Mouse (Mus musculus): ENCODE data around the gene Bhlha15. TPM values are rescaled to one million over a fixed set of nuclear protein-coding genes. Genes with fewer than 3 reads are reported as not detected.

Gene Bhlha15
- total and polyA plus RNA-seq, 3 experiments = 4.1 to 4.3 TPM; not detected in 1

DNA sequence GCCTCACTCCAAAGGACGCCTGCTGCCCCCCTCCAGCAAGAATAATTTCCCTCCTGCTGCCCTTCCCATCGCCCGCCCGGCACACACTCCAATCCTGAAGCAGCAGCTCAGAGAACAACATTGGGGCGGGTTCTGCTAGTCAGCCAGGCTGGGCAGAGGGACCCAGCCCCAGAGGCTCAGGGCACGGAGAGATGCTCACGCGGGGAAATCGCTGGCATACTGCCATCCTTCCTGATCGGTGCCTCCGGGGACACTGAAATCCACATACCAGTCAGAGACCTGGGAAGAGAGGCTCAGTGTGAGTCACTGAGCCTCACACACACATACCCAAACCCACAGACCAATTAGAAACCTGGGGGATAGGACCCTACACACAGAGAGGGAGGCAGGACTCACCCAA, 10.5 kb downstream of the Bhlha15 start:
- no peaks in the 10 kb centered on the region for H3K9me3 ChIP-seq (replicated peaks; ENCODE audit: insufficient read depth, low read length)
- H3K27me3 ChIP-seq (ENCODE audit: control insufficient read depth in 1 of 2, insufficient read depth in 2 of 2, low read length in 2 of 2) = no peaks in the 10 kb centered on the region
- no peak for TF ChIP-seq MAX (IDR thresholded peaks at IDR 0.05; ENCODE audit: low read length)
- no peak for TF ChIP-seq MAZ (IDR thresholded peaks at IDR 0.05; ENCODE audit: low read depth, low read length)
- TF ChIP-seq MAFK (IDR thresholded peaks at IDR 0.05; ENCODE audit: borderline replicate concordance, low read depth, low read length) = no peak
- TF ChIP-seq ZMIZ1 (IDR thresholded peaks at IDR 0.05; ENCODE audit: low read depth, low read length) = no peak
- TF ChIP-seq E2F4 (IDR thresholded peaks at IDR 0.05; ENCODE audit: borderline replicate concordance, low read depth, low read length) = no peak
- TF ChIP-seq RAD21 (IDR thresholded peaks at IDR 0.05; ENCODE audit: low read depth, low read length) = no peak
- no peak for TF ChIP-seq ELF1 (IDR thresholded peaks at IDR 0.05; ENCODE audit: low read depth, low read length)
- TF ChIP-seq MXI1 (IDR thresholded peaks at IDR 0.05; ENCODE audit: low read depth, low read length) = no peak
- TF ChIP-seq MEF2A (IDR thresholded peaks at IDR 0.05; ENCODE audit: extremely low read depth, insufficient replicate concordance, low read depth, low read length, poor library complexity, severe bottlenecking) = no peak
- TF ChIP-seq USF2 (IDR thresholded peaks at IDR 0.05; ENCODE audit: borderline replicate concordance in 1 of 2, insufficient read depth in 1 of 2, low read depth in 1 of 2, low read length in 2 of 2) = no peak
- TF ChIP-seq ZKSCAN1 (IDR thresholded peaks at IDR 0.05; ENCODE audit: low read depth, low read length) = no peak
- no peaks in the 10 kb centered on the region for H3K79me2 ChIP-seq (ENCODE audit: control insufficient read depth, insufficient read depth, low read length, poor library complexity)
- H3K4me3 ChIP-seq (ENCODE audit: control insufficient read depth in 1 of 2, insufficient read depth in 1 of 2, low read depth in 2 of 2, low read length in 2 of 2) = no peak overlapping the region
- no peak for DNase-seq (ENCODE audit: low read depth, low spot score)
- no peak overlapping the region for H3K9ac ChIP-seq (ENCODE audit: control insufficient read depth, low read depth, low read length, poor library complexity, severe bottlenecking)
- H3K27ac ChIP-seq (ENCODE audit: control insufficient read depth, low read depth, low read length) = no peak overlapping the region
- H3K4me1 ChIP-seq (ENCODE audit: control insufficient read depth in 1 of 2, insufficient read depth in 2 of 2, low read length in 2 of 2) = no peaks in the 10 kb centered on the region
- no peaks in the 10 kb centered on the region for H3K36me3 ChIP-seq (ENCODE audit: control insufficient read depth in 1 of 2, insufficient read depth in 2 of 2, low read length in 2 of 2)

DNA sequence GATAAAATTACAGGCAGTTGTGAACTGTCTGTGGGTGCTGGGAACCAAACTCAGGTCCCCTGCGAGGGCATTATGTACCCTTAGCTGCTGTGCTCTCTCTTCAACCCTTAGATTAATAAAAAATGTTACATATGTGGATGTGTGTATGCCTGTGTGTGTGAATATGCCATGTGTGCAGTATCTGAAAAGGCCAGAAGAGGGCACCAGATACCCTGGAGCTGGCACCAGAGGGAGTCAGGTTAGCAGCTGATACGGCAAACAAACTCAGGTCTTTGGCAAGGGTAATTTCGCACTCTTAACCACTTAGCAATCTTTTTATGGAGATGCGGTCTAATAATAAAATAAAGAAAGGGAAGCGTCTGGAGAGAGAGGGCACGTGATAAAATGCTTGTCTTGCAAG, 12.3 kb downstream of the Bhlha15 start:
- Histone ChIP-seq H3K4me1 (ENCODE audit: control insufficient read depth in 1 of 2, insufficient read depth in 2 of 2, low read length in 2 of 2) (no peaks in the 10 kb centered on the region), H3K36me3 (ENCODE audit: control insufficient read depth in 1 of 2, insufficient read depth in 2 of 2, low read length in 2 of 2) (no peaks in the 10 kb centered on the region), H3K4me3 (ENCODE audit: control insufficient read depth in 1 of 2, insufficient read depth in 1 of 2, low read depth in 2 of 2, low read length in 2 of 2) (no peak overlapping the region), H3K79me2 (ENCODE audit: control insufficient read depth, insufficient read depth, low read length, poor library complexity) (no peaks in the 10 kb centered on the region), H3K9me3 (replicated peaks; ENCODE audit: insufficient read depth, low read length) (no peaks in the 10 kb centered on the region), H3K9ac (ENCODE audit: control insufficient read depth, low read depth, low read length, poor library complexity, severe bottlenecking) (no peak overlapping the region), H3K27ac (ENCODE audit: control insufficient read depth, low read depth, low read length) (no peak overlapping the region), H3K27me3 (ENCODE audit: control insufficient read depth in 1 of 2, insufficient read depth in 2 of 2, low read length in 2 of 2) (no peaks in the 10 kb centered on the region)
- peak; percentile 23 for DNase-seq (ENCODE audit: low read depth, low spot score)
- TF ChIP-seq RAD21 (IDR thresholded peaks at IDR 0.05; ENCODE audit: low read depth, low read length) (peak; percentile 7), SMC3 (IDR thresholded peaks at IDR 0.05; ENCODE audit: low read depth, low read length) (peak; percentile 19; the same call in 1 of the 2 replicates), MAX (IDR thresholded peaks at IDR 0.05; ENCODE audit: low read length) (no peak), MAFK (IDR thresholded peaks at IDR 0.05; ENCODE audit: borderline replicate concordance, low read depth, low read length) (no peak), CTCF (IDR thresholded peaks at IDR 0.05 in 2 of 3, conservative IDR thresholded peaks at IDR 0.05 in 1 of 3; ENCODE audit: control insufficient read depth in 1 of 3, insufficient read depth in 1 of 3, low read depth in 2 of 3, low read length in 3 of 3, poor library complexity in 1 of 3, severe bottlenecking in 1 of 3) (peak; percentile 39 to 43 (median 42))

DNA sequence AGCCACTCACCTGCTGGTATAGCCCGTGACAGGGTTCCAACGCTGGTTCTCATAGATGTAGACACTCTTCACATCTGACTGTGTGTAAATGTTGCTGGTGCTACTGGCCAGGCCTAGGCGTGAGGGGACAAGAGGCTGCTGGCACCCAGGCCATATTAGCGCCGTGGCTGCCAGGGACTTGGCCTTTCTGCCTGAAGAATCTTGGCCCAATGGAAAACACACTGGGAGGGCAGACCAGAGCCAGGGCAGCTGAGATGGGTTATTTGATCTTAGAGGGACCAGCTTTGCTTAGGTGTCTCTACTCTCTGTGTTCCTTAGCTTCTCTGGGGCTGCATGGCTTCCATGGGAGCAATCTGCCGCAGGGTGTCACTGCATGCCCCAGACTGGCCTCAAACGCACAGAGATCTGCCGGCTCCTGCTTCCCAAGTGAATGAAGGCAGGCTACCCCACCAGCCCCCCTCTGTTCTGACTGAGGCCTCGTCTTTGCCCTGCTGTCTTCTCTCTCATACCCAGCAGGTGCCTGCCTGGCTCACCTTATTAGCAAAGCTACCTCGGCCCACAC, 13.4 kb downstream of the Bhlha15 start:
- no peaks in the 10 kb centered on the region for H3K9me3 ChIP-seq (replicated peaks; ENCODE audit: insufficient read depth, low read length)
- no peak overlapping the region for H3K27ac ChIP-seq (ENCODE audit: control insufficient read depth, low read depth, low read length)
- H3K4me1 ChIP-seq (ENCODE audit: control insufficient read depth in 1 of 2, insufficient read depth in 2 of 2, low read length in 2 of 2) = no peaks in the 10 kb centered on the region
- H3K4me3 ChIP-seq (ENCODE audit: control insufficient read depth in 1 of 2, insufficient read depth in 1 of 2, low read depth in 2 of 2, low read length in 2 of 2) = no peak overlapping the region
- TF ChIP-seq MYC (IDR thresholded peaks at IDR 0.05; ENCODE audit: low read depth, low read length) (no peak), MAFK (IDR thresholded peaks at IDR 0.05; ENCODE audit: borderline replicate concordance, low read depth, low read length) (no peak), KAT2A (conservative IDR thresholded peaks at IDR 0.05; ENCODE audit: low read depth, low read length) (no peak)
- no peak overlapping the region for H3K9ac ChIP-seq (ENCODE audit: control insufficient read depth, low read depth, low read length, poor library complexity, severe bottlenecking)
- DNase-seq (ENCODE audit: low read depth, low spot score) = no peak
- H3K27me3 ChIP-seq (ENCODE audit: control insufficient read depth in 1 of 2, insufficient read depth in 2 of 2, low read length in 2 of 2) = no peaks in the 10 kb centered on the region
- H3K36me3 ChIP-seq (ENCODE audit: control insufficient read depth in 1 of 2, insufficient read depth in 2 of 2, low read length in 2 of 2) = no peaks in the 10 kb centered on the region
- H3K79me2 ChIP-seq (ENCODE audit: control insufficient read depth, insufficient read depth, low read length, poor library complexity) = no peaks in the 10 kb centered on the region

Data from MEL (cell line).